Mouse (Mus musculus) MEL (cell line): ENCODE measurements at regions not wholly inside any gene's neighbourhood (a gene's known extent, or its start where the extent isn't known, plus 50 kb on each side); places are given as distances from the start of the nearest gene placed in this dataset.
"Not testable (repeated sequence)": the region's sequence is repeated elsewhere in the genome, so short reads cannot be mapped to it uniquely, and the experiment has no call there.

Experiments
- CTCF ChIP-seq, 3 experiments: IDR thresholded peaks in 2 of 3; conservative IDR thresholded peaks in 1 of 3; 2 replicates each; pipeline ENCODE4 v1.5.1; 2011 to 2012; ENCODE audit warnings: low read length in 3 of 3, low read depth in 2 of 3, mild to moderate bottlenecking in 2 of 3, improper control_type of control experiment in 1 of 3, inconsistent platforms in 1 of 3, mixed read lengths in 1 of 3, moderate library complexity in 1 of 3; ENCODE audit not compliant: control insufficient read depth in 1 of 3, insufficient read depth in 1 of 3, poor library complexity in 1 of 3, severe bottlenecking in 1 of 3
- ELF1 ChIP-seq: IDR thresholded peaks from 2 replicates; pipeline ENCODE4 v1.6.1; 2014; ENCODE audit warnings: low read depth, mild to moderate bottlenecking, inconsistent platforms, low read length, improper control_type of control experiment, moderate library complexity
- MAX ChIP-seq: IDR thresholded peaks from 2 replicates; pipeline ENCODE4 v1.6.1; 2011; ENCODE audit warnings: low read length, improper control_type of control experiment
- MXI1 ChIP-seq: IDR thresholded peaks from 2 replicates; pipeline ENCODE4 v1.6.1; 2011; ENCODE audit warnings: mild to moderate bottlenecking, low read depth, low read length, improper control_type of control experiment
- POLR2A ChIP-seq, 2 experiments: IDR thresholded peaks; 2 replicates each; pipeline ENCODE4 v1.6.1; 2011 to 2012; ENCODE audit warnings: low read length in 2 of 2, mild to moderate bottlenecking in 2 of 2, control low read depth in 1 of 2, improper control_type of control experiment in 1 of 2, low read depth in 1 of 2, moderate library complexity in 1 of 2; ENCODE audit not compliant: control insufficient read depth in 1 of 2, insufficient read depth in 1 of 2, poor library complexity in 1 of 2
- POLR2AphosphoS5 ChIP-seq: IDR thresholded peaks from 2 replicates; pipeline ENCODE4 v1.6.1; 2012; ENCODE audit warnings: low read depth, borderline replicate concordance, mild to moderate bottlenecking, inconsistent platforms, low read length, moderate library complexity, mixed read lengths
- RAD21 ChIP-seq: IDR thresholded peaks from 2 replicates; pipeline ENCODE4 v1.6.1; 2011; ENCODE audit warnings: mild to moderate bottlenecking, low read depth, low read length, improper control_type of control experiment
- SMC3 ChIP-seq: IDR thresholded peaks from 2 replicates; pipeline ENCODE4 v1.6.1; 2011; ENCODE audit warnings: low read depth, low read length, improper control_type of control experiment
- TAL1 ChIP-seq: IDR thresholded peaks from 2 replicates; pipeline ENCODE4 v1.6.1; 2012; ENCODE audit warnings: mild to moderate bottlenecking, inconsistent platforms, low read length, moderate library complexity, mixed read lengths
- TBP ChIP-seq: IDR thresholded peaks from 2 replicates; pipeline ENCODE4 v1.8.0; 2011; ENCODE audit warnings: low read depth, low read length, improper control_type of control experiment
- USF2 ChIP-seq, 2 experiments: IDR thresholded peaks; 2 replicates each; pipeline ENCODE4 v1.6.1; 2011 to 2012; ENCODE audit warnings: improper control_type of control experiment in 2 of 2, low read length in 2 of 2, borderline replicate concordance in 1 of 2, inconsistent platforms in 1 of 2, low read depth in 1 of 2, mild to moderate bottlenecking in 1 of 2; ENCODE audit not compliant: insufficient read depth in 1 of 2
- ZNF384 ChIP-seq: IDR thresholded peaks from 2 replicates; pipeline ENCODE4 v1.6.1; 2012; ENCODE audit warnings: low read depth, mild to moderate bottlenecking, inconsistent platforms, low read length, improper control_type of control experiment

DNA sequence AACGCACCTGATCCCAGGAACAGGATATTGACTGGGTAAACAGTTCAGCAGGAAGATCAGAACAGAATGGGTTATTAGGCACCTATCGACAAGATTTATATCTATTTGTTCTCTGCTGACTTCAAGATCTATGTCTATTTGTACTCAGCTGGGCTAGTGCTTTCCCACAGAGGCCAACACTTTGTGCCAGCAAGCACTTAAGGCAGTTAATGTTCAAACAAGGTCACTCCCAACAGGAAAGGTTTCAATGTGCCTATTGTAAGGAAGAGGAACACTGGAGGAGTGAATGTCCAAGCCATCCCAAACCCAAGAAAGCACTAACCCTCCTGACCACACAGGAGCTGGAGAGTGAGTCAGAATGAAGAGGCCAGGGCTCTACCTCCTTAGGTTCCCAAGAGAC, 151.4 kb downstream of the Akr1d1 start:
- not testable (repeated sequence) for TF ChIP-seq MAX; RAD21; POLR2A (IDR thresholded peaks at IDR 0.05; ENCODE audit: control insufficient read depth in 1 of 2, insufficient read depth in 1 of 2, low read depth in 1 of 2, low read length in 2 of 2, poor library complexity in 1 of 2); TAL1; ELF1; CTCF (IDR thresholded peaks at IDR 0.05 in 2 of 3, conservative IDR thresholded peaks at IDR 0.05 in 1 of 3; ENCODE audit: control insufficient read depth in 1 of 3, insufficient read depth in 1 of 3, low read depth in 2 of 3, low read length in 3 of 3, poor library complexity in 1 of 3, severe bottlenecking in 1 of 3); POLR2AphosphoS5; USF2 (IDR thresholded peaks at IDR 0.05; ENCODE audit: borderline replicate concordance in 1 of 2, insufficient read depth in 1 of 2, low read depth in 1 of 2, low read length in 2 of 2); TBP; SMC3; MXI1; ZNF384
